Mouse (Mus musculus): ENCODE data around the gene Gm11559.
A peak's percentile ranks its signal among the peaks of the same experiment; 100 is the strongest.
"Not testable (repeated sequence)": the region's sequence is repeated elsewhere in the genome, so short reads cannot be mapped to it uniquely, and the experiment has no call there.

Gm11559 gene

DNA sequence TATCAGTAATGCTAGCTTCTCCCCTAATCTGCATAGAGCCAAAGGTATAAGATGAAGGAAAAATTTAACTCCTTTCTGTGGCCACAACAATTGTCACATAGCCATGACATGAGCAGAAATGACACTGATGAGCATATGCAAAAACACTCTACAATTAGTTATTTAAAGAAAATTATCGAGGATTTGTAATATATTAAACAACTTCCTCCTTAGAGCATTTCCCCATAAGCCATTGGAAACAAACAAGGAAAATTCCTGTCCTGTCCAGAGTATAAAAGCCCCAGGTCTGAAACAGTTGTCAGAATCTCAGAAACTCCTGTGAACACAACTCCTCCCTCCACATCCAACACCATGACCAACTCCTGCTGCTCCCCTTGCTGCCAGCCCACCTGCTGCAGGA, at the start of gene Gm11559:
Gene Gm11559, plus strand, starts transcription at position 301 of the 400 bp plus-strand sequence.
- not testable (repeated sequence) for DNase-seq

DNA sequence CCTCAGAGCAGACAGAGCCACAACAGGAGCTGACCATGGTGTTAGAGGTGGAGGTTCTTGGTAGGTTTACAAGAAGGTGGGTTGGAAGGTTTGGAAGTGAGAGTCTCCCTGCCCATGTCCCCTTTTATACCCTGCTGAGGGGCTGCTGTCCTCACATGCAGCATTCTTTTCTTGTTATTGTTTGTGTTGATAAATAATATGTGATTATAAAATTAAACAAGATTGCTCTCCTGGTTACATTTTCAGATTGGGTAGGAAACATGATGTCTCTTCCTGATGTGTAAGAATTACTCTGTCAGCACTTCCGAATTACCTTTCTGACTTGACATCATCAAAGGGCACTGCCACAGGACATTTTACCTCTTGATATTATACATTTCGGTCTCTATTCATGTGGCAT, 48.7 kb upstream of the Gm11559 start, which contains the start of gene Gm11564:
Gene Gm11564, minus strand, starts transcription at position 101 of the 400 bp plus-strand sequence.
- DNase-seq, result not testable (repeated sequence)

DNA sequence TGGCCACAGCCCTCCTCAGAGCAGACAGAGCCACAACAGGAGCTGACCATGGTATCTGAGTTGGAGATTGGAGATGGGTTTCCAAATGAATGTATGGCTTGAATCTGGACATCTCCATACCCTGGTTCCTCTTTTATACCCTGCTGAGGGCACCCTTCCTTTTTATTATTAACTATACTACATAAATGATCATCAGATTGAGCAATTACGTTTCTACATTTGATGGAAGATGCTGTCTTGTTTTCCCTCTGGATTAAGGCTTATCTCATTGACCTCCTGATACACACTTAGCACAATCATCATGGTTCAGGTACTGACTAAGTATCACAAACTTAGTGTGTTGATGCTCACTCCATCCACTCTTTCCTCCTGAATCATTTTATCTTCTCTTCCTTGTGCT, 26.3 kb upstream of the Gm11559 start, which contains the start of gene 2300003K06Rik:
Gene 2300003K06Rik, minus strand, starts transcription at position 101 of the 400 bp plus-strand sequence.
- no peak for DNase-seq

- DNase-seq, result no peak
Measured at GRCm38 (mm10) chr11:99842185-99842584, 22.1 kb upstream of the Gm11559 start.

GRCm38 (mm10) chr11:99846746-99847145, 17.5 kb upstream of the Gm11559 start:
- DNase-seq, result no peak

- DNase-seq, result no peak
Measured at GRCm38 (mm10) chr11:99851508-99851907, 12.8 kb upstream of the Gm11559 start, which contains the start of gene Krtap4-16. Krtap4-16 (minus strand) TSS chr11:99851608.

DNA sequence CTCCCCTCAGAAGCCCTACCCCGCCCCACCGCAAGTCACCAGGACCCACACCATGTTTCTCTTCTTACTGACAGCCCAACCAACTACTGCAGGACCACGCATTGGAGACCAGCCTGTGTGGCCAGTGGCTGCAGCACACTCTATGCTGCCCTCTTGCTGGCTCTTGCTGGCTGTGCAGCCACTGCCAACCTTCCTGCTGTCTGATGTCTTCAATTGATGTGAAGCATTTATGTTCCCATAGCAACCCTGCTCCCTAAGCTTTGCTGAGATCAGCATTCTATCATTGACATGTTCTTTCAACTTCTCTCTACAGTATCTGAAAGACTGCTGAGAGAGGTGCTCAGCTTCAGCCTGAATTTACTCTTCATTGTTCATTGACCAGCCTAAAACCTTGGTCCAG, 10.2 kb upstream of the Gm11559 start:
- DNase-seq, result peak; percentile 1

- no peak for DNase-seq
Measured at GRCm38 (mm10) chr11:99857617-99858016, 6.7 kb upstream of the Gm11559 start, which contains the start of gene Gm11568. Gm11568 (plus strand) TSS chr11:99857917.

DNA sequence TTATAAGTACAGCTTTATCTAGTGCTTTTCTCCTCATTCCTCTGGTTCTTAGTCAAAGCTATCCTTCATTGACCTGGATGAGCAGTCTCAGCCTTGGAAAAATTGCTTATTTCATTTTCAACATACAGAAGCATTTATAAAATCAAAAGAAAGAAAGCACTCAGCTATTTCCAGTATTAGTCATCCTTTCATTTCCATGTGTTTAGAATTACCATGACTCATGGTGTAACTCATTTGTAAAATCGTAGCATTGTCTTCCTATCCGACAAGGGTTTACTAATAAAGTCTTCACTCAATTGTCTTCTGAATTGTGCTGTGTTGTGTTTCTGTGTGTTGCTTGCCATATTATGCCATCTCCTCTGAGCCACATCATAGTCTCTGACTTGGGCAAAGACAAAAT, 5.5 kb upstream of the Gm11559 start:
- no peak for DNase-seq

DNA sequence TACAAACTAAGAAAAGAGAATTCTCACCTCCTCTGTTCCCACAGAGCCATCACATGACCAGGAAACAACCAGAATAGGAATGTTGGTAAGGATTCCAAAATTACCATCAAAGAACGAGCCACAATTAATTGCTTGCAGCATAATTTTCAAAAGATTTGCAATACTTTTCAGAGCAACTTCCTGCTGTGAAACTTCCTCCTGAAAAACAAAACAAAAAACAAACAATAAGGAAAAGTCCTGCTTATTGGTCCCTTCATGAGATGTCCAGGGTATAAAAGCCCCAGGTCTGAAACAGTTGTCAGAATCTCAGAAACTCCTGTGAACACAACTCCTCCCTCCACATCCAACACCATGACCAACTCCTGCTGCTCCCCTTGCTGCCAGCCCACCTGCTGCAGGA, 8.8 kb downstream of the Gm11559 start, which contains the start of gene Krtap9-1:
Gene Krtap9-1, plus strand, starts transcription at position 301 of the 400 bp plus-strand sequence.
- DNase-seq, result not testable (repeated sequence)

DNA sequence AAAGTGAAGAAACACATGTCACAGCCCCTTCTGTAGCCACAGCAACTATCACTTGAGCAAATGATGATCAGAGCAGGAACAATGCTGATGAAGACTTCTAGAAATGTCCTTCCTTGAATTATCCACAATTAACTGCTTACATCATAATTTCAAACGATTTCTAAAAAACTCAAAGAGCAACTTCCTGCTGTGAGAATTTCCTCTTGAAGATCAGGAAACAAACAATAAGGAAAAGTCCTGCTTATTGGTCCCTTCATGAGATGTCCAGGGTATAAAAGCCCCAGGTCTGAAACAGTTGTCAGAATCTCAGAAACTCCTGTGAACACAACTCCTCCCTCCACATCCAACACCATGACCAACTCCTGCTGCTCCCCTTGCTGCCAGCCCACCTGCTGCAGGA, 14.6 kb downstream of the Gm11559 start, which contains the start of gene Gm11567:
Gene Gm11567, plus strand, starts transcription at position 301 of the 400 bp plus-strand sequence.
- DNase-seq, result not testable (repeated sequence)

GRCm38 (mm10) chr11:99907620-99908019, 43.3 kb downstream of the Gm11559 start, which contains the start of gene Krtap31-1:
Krtap31-1 (plus strand) TSS chr11:99907920.
- DNase-seq, result no peak

GRCm38 (mm10) chr11:99914451-99914850, 50.2 kb downstream of the Gm11559 start, which contains the start of gene Gm11565:
Gm11565 (plus strand) TSS chr11:99914751.
- no peak for DNase-seq

Measured in lung, postnatal 36 days (tissue).